Mouse (Mus musculus) limb, embryonic 15.5 days (tissue): Measurements from ENCODE around the gene Sesn2. TPM values are rescaled to one million over a fixed set of nuclear protein-coding genes. Genes with fewer than 3 reads are reported as not detected.

Experiments
- ATAC-seq: fragments of 200-750 bp; cut with Nextera tagmentation; 2 replicates; pipeline ENCODE4 v1.8.0; 2017; ENCODE audit warnings: low read depth, moderate TSS enrichment; ENCODE audit not compliant: insufficient number of reproducible peaks, low FRiP score, low TSS enrichment
- H3K27ac ChIP-seq: fragments of 300-500 bp; sonication (generic); 2 replicates; pipeline ENCODE4 v1.5.1; 2015; ENCODE audit warnings: moderate library complexity, mild to moderate bottlenecking, inconsistent platforms
- H3K27me3 ChIP-seq: fragments of 300-500 bp; sonication (generic); 2 replicates; pipeline ENCODE4 v1.6.1; 2015; ENCODE audit warnings: inconsistent platforms
- H3K36me3 ChIP-seq: fragments of 300-500 bp; sonication (generic); 2 replicates; pipeline ENCODE4 v1.6.1; 2015; ENCODE audit warnings: inconsistent platforms
- H3K4me1 ChIP-seq: fragments of 300-500 bp; sonication (generic); 2 replicates; pipeline ENCODE4 v1.6.1; 2015; ENCODE audit warnings: inconsistent platforms
- H3K4me2 ChIP-seq: fragments of 300-500 bp; sonication (generic); 2 replicates; pipeline ENCODE4 v1.6.1; 2015; ENCODE audit warnings: mild to moderate bottlenecking, inconsistent platforms
- H3K4me3 ChIP-seq: fragments of 300-500 bp; sonication (generic); 2 replicates; pipeline ENCODE4 v1.5.1; 2015; ENCODE audit warnings: mild to moderate bottlenecking, inconsistent platforms
- H3K9ac ChIP-seq: fragments of 300-500 bp; sonication (generic); 2 replicates; pipeline ENCODE4 v1.6.1; 2015; ENCODE audit warnings: inconsistent platforms
- H3K9me3 ChIP-seq: fragments of 300-500 bp; sonication (generic); 2 replicates; pipeline ENCODE4 v1.6.1; 2016; ENCODE audit warnings: inconsistent platforms
- WGBS: fragments of 180-500 bp; shearing (Covaris S2); methylation state at CpG from one replicate; pipeline ENCODE4 v1.1.7; 2015; 5-methylcytosine and 5-hydroxymethylcytosine counted together
- polyA plus RNA-seq: library from polyadenylated mRNA; unstranded; fragments of >200 nt; fragmentation: Nextera tagmentation; extraction: Ambion mirVana; gene quantifications from 2 replicates; pipeline ENCODE4 v1.2.1, GENCODE M21; 2015

Gene Sesn2
- polyA plus RNA-seq, 1 experiment from 2014 or later, result 12.8 TPM

DNA sequence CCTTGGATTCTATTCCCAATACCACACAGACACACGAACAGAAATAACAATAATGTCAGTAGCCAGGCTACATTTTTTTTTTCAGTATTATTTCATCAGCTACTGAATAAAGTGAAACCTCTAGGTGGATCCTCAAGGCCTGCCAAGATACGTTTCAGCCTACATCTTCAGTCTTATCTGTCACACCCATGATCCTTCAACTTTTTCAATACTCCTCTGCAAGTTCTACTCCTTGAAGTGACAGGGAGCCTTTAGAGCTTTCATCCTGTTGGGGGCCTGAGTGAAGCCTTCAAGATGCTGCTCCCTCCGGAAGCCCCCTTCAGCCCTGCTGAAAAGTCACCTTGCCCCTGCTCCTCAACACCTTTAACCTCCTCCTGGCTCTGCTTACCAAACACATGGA lies 1.8 kb upstream of the Sesn2 start:
- H3K9ac ChIP-seq, result no peak overlapping the region
- no peak overlapping the region for H3K4me2 ChIP-seq
- no peaks in the 10 kb centered on the region for H3K9me3 ChIP-seq
- no peak for ATAC-seq
- peaks cover 28% of the 10 kb centered on the region for H3K4me1 ChIP-seq
- no peaks in the 10 kb centered on the region for H3K36me3 ChIP-seq
- no peaks in the 10 kb centered on the region for H3K27me3 ChIP-seq
- WGBS, result 70% methylated on average over 3 of the region's 3 CpGs
- no peak overlapping the region for H3K4me3 ChIP-seq
- H3K27ac ChIP-seq, result no peak overlapping the region

DNA sequence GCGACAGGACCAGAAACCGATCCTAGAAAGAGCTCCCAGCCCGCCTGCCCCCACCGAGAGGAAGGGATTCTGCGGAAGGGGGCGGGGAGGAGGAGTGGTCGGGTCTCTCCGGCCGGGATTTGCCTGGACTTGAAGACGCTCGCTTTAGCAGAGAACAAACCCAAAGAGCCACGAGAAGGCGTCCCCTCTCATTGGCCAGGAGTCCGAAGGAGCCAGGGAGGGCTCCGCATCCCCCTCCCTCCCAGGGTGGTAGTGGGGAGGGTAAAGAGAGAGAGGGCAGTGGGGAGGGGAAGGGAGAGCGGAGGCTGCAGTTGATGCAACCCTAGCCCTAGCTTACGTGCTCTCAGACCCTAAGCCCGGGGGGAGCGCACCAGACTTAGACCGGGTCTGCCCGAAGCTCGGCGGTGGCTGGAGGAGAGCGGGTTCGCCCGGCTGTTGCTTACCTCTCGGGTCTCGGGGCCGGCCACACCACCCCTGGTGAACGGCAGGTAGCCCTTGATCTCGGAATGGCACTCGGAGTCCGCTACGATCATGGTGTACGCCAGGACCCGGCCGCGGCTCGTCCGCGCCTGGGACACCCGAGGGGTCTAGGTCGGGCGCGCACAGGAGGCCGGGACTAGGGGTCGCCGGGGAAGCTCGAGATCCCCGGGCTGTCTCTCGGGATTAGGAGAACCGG lies 542 bp downstream of the Sesn2 start:
- Histone ChIP-seq H3K27ac (peak overlapping the region; percentile 87), H3K4me2 (peak overlapping the region; percentile 89), H3K9me3 (no peaks in the 10 kb centered on the region), H3K4me3 (peak overlapping the region; percentile 81), H3K27me3 (no peaks in the 10 kb centered on the region), H3K9ac (peak overlapping the region; percentile 71), H3K4me1 (peaks cover 24% of the 10 kb centered on the region), H3K36me3 (no peaks in the 10 kb centered on the region)
- peak; percentile 68 for ATAC-seq
- 0% methylated on average over 52 of the region's 52 CpGs for WGBS

DNA sequence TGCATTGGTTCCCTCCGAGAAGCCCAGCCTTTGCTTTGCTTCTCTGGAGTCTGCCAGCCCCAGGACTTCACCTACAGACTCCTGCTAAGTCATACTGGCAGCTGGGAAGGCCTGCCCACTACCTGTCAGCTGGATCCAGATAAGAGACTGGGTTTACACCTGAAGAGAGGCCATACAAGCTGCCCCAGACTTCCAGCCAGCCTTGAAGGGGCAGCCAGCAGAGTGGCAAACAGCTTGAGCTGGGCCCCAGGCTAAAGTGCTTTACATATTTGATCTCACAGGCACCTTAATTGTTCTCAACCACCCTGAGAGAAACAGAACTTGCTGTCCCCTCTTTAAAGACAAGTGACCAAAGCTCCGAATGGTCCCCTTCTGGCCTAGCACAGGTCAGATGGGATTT lies 3.1 kb downstream of the Sesn2 start:
- H3K27ac ChIP-seq, result no peak overlapping the region
- no peak for ATAC-seq
- H3K27me3 ChIP-seq, result no peaks in the 10 kb centered on the region
- H3K9me3 ChIP-seq, result no peaks in the 10 kb centered on the region
- H3K4me3 ChIP-seq, result no peak overlapping the region
- H3K4me2 ChIP-seq, result no peak overlapping the region
- H3K36me3 ChIP-seq, result no peaks in the 10 kb centered on the region
- no peak overlapping the region for H3K9ac ChIP-seq
- 34% methylated on average over 2 of the region's 2 CpGs for WGBS
- peaks cover 18% of the 10 kb centered on the region for H3K4me1 ChIP-seq

DNA sequence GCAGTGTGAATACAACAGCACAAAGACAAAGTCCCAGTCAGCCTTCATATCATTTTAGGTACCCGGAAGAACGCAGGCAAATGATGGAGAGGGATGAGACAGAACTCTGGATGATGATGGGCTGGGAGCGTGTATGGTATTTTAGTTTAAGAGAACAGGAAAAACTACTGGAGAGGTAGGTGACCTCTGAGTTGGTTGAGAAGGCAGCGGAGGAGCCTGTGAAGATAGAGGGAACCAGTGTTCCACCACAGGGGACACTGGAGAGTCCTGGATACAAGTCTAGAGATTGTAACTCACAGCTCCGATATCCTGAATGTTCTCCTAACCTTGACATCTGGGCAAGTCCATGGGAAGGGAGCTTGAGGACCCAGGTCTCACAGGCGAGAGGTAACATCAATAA lies 4.1 kb downstream of the Sesn2 start:
- Histone ChIP-seq H3K4me2 (no peak overlapping the region), H3K27ac (no peak overlapping the region), H3K27me3 (no peaks in the 10 kb centered on the region), H3K9me3 (no peaks in the 10 kb centered on the region), H3K4me3 (no peak overlapping the region), H3K4me1 (peaks cover 18% of the 10 kb centered on the region), H3K9ac (no peak overlapping the region), H3K36me3 (no peaks in the 10 kb centered on the region)
- 74% methylated on average over 6 of the region's 6 CpGs for WGBS
- ATAC-seq, result no peak

DNA sequence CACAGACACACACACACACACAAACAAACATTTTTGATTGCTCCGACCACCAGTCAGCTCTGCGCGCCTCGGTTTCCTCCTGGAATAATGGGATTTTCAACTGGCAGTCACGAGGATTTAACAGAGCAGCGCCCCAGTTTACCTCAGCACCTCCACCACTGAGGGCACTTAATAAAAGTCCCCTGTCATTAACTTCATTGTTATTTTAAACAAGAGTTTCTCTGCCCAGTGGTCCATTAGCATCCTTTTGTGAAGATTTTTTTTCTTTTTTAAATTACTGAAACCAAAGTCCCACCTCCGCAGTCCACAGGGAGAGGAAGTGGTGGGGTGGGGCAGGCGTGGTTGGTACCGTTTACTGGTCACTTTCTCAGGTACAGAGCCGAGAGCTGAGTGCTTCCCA lies 4.5 kb downstream of the Sesn2 start:
- WGBS, result 52% methylated on average over 10 of the region's 10 CpGs
- Histone ChIP-seq H3K27ac (no peak overlapping the region), H3K4me3 (no peak overlapping the region), H3K27me3 (no peaks in the 10 kb centered on the region), H3K9me3 (no peaks in the 10 kb centered on the region), H3K36me3 (no peaks in the 10 kb centered on the region; the same call in 1 of the 2 replicates), H3K4me1 (peaks cover 15% of the 10 kb centered on the region), H3K9ac (no peak overlapping the region), H3K4me2 (no peak overlapping the region)
- ATAC-seq, result no peak

DNA sequence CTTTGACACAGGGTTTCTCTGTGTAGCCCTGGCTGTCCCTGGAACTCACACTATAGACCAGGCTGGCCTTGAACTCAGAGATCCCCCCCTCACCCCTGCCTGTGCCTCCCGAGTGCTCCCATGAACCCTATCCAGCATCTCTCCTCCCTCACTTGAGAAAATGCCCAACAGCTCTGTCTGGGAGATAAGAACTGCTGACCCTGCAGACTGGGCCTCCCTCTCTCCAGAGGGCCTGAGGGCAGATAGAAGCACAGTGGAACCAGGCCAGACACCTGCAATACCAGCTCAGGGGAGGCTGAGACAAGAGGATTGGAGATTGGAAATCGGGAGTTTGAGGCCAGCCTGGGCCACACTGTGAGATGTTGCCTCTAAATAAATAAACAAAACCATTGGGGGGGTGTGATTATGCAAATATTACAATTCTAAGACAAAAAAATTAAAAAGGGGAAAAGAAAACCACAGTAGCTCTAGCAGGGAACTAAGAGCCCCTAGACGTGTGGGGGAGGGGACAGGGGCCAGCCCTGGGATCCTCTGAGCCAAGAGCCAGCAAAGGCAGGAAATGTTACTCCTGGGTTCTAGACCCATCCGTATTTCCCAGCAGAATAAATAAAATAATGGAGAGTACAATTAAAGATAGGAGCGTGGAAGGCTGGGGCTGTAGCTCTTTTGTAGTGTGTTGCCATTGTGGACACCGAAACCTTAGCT lies 5.1 kb downstream of the Sesn2 start:
- ATAC-seq, result no peak

DNA sequence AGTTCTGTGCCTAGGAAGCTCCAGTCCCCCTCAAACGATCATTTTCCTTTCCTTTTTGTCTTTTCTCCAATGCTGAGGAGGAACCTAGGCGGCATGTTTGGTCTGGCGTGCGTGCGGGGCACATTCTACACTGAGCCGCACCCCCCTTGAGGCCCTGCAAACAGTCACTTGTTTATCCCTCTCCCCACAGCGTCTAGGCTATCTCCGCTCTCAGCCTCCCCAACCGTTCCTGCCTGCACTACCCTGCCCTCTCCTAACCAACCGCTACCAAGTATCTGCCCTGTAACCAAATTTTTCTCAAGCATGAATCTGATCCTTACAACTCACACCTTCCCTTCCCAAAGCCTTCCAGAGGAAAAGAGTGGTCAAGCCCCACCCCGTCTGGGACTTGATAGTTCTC lies 7.0 kb downstream of the Sesn2 start:
- 83% methylated on average over 11 of the region's 11 CpGs for WGBS
- no peaks in the 10 kb centered on the region for H3K9me3 ChIP-seq
- ATAC-seq, result no peak
- H3K27ac ChIP-seq, result no peak overlapping the region
- H3K4me3 ChIP-seq, result no peak overlapping the region
- peaks cover 2% of the 10 kb centered on the region; the same call in 1 of the 2 replicates for H3K4me1 ChIP-seq
- H3K36me3 ChIP-seq, result peaks cover 8% of the 10 kb centered on the region
- H3K9ac ChIP-seq, result no peak overlapping the region
- no peak overlapping the region for H3K4me2 ChIP-seq
- H3K27me3 ChIP-seq, result no peaks in the 10 kb centered on the region

More for the DNA sequence above, 5.1 kb downstream of the Sesn2 start:
- no peak overlapping the region for H3K4me2 ChIP-seq
- no peak overlapping the region for H3K4me3 ChIP-seq
- H3K9ac ChIP-seq, result no peak overlapping the region
- no peaks in the 10 kb centered on the region; the same call in 1 of the 2 replicates for H3K36me3 ChIP-seq
- WGBS, result 68% methylated on average over 6 of the region's 6 CpGs
- H3K4me1 ChIP-seq, result peaks cover 11% of the 10 kb centered on the region
- H3K27ac ChIP-seq, result no peak overlapping the region
- no peaks in the 10 kb centered on the region for H3K27me3 ChIP-seq
- H3K9me3 ChIP-seq, result no peaks in the 10 kb centered on the region

DNA sequence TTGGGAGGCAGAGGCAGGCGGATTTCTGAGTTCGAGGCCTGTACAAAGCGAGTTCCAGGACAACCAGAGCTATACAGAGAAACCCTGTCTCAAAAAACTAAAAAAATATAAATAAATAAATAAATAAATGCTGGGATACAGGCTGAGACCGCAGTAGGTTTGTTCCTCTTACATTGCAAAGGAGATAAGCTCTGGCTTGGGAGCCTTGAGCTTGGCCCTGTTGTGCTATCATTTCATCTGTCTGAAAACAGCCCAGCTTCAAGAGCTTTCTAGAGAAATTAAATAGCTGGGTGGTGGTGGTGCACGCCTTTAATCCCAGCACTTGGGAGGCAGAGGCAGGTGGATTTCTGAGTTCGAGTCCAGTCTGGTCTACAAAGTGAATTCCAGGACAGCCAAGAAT lies 8.7 kb downstream of the Sesn2 start:
- no peak overlapping the region for H3K4me3 ChIP-seq
- H3K27me3 ChIP-seq, result no peaks in the 10 kb centered on the region
- H3K9me3 ChIP-seq, result no peaks in the 10 kb centered on the region
- peaks cover 25% of the 10 kb centered on the region for H3K36me3 ChIP-seq
- no peak overlapping the region for H3K27ac ChIP-seq
- no peak overlapping the region for H3K4me2 ChIP-seq
- no peak for ATAC-seq
- H3K9ac ChIP-seq, result no peak overlapping the region
- WGBS, result 92% methylated on average over 6 of the region's 6 CpGs
- H3K4me1 ChIP-seq, result peaks cover 2% of the 10 kb centered on the region; the same call in 1 of the 2 replicates

DNA sequence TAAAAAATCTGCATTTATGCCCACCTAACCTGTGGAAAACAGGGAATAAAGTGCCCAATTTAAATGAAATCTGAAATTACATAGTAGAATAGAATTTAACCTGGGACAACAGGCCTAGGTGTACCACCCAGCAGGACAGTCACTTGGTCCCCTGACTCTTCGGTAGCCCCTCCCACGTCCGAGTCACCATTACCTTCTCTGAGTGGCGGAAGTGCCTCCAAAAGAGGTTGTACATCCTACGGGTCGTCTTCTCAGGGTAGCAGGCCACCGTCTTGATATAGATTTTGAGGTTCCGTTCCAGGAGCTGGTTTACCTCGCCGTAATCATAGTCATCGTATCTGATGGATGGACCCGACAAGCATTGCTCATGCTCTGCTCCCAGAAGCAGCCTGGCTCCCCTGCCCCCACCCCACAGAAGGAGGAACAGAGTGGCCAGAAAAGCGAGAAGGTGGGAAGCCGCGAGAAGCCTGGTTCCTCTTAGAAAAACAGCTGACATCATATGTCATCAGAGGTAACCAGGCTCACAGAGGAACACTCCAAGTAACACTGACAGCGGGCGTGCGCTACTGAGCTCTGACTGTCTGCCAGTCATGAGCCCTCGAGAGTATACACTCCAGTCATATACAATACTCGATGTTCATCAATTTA lies 15.9 kb downstream of the Sesn2 start:
- Histone ChIP-seq H3K27me3 (no peaks in the 10 kb centered on the region), H3K36me3 (peaks cover 47% of the 10 kb centered on the region), H3K4me3 (no peak overlapping the region), H3K4me1 (0 out of 2 replicates have a peak, but pooled peaks cover under 1% of the 10 kb centered on the region), H3K27ac (no peak overlapping the region), H3K4me2 (no peak overlapping the region), H3K9ac (no peak overlapping the region), H3K9me3 (no peaks in the 10 kb centered on the region)
- no peak for ATAC-seq
- WGBS, result 81% methylated on average over 20 of the region's 20 CpGs

DNA sequence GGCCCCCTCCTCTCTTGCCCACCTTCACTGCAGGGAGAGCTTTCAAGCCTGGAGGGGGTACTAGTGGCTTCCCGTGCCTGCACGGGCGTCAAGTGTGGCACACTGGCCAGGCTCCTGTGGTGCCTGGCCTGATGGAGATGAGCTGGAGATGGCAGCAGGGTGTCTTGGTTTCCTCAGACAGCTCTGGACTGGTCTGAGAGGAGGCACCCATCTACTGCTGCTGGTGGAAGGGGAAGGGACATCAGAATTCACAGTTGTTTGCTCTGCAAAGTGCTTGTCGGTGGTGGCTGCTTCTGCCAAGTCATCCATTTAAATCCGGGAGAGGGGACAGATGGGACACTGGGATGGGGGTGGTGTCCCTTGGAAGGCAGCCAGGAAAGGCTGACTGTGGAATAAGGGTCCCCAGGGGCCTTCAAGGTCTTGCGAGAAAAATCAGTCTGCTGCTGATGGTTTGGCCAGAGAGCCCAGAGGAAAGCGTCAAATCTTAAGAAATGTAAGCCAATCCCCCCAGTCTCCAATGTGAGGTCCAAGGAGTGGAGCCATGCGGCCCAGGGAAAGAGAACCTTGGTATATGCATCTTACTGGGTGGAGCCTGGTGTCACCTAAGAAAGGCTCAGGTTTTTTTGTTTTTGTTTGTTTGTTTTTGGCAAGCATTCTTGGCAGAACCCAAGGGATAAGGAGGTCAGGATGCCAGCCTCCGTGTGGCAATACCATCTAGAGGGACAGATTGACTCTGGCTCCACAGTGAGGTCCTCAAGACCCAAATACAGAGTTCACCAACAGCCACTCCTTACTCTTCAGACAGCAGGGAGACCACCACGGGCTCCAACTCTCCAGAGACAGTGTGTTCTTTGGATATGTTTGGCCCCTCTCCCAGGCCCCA lies 17.9 kb downstream of the Sesn2 start:
- Histone ChIP-seq H3K27ac (no peak overlapping the region), H3K4me3 (no peak overlapping the region), H3K4me2 (no peak overlapping the region), H3K27me3 (no peaks in the 10 kb centered on the region), H3K36me3 (peaks cover 30% of the 10 kb centered on the region), H3K9me3 (no peaks in the 10 kb centered on the region), H3K9ac (no peak overlapping the region), H3K4me1 (0 out of 2 replicates have a peak, but pooled peaks cover 3% of the 10 kb centered on the region)
- 68% methylated on average over 10 of the region's 10 CpGs for WGBS
- no peak for ATAC-seq

DNA sequence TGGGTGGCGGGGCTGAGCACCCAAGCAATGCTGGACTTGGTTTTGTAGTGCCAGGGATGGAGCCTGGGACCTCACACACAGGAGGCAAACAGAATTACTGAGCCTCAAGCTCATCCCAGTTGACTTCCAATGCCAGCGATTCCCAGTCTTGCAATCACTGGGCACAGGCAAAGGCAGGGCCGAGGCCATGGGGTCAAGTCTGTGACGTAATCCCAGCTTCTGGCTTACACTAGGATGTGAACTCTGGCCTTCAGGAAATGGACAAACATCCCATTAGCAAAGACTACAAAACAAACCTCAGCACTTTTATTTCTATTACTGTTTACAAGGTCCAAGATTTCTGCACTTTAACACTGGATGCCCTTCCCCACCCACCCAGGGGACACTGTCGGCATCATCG lies 18.6 kb downstream of the Sesn2 start:
- Histone ChIP-seq H3K9me3 (no peaks in the 10 kb centered on the region), H3K4me1 (0 out of 2 replicates have a peak, but pooled peaks cover 3% of the 10 kb centered on the region), H3K27me3 (no peaks in the 10 kb centered on the region), H3K4me2 (no peak overlapping the region), H3K9ac (no peak overlapping the region), H3K4me3 (no peak overlapping the region), H3K36me3 (peaks cover 24% of the 10 kb centered on the region), H3K27ac (no peak overlapping the region)
- ATAC-seq, result no peak
- WGBS, result 81% methylated on average over 6 of the region's 6 CpGs
